Mouse (Mus musculus) frontal cortex, adult 2 months (tissue): ENCODE data around the gene Rasgrp4. TPM values are rescaled to one million over a fixed set of nuclear protein-coding genes. Genes with fewer than 3 reads are reported as not detected.
"Not testable (repeated sequence)": the region's sequence is repeated elsewhere in the genome, so short reads cannot be mapped to it uniquely, and the experiment has no call there.

ENCODE experiments used
- DNase-seq, 2 experiments: peaks; one replicate each; pipeline ENCODE4 v3.0.0; 2022; ENCODE audit warnings: low spot score in 1 of 2; ENCODE audit errors: extremely low spot score in 1 of 2
- polyA plus RNA-seq: library from polyadenylated mRNA; depleted of rRNA; stranded (reverse); fragments of >200 nt; gene quantifications from 2 replicates; pipeline ENCODE4 v1.2.3, GENCODE M21; 2012; rRNA removed

Rasgrp4 gene
- polyA plus RNA-seq, 1 experiment: 2.6 TPM

DNA sequence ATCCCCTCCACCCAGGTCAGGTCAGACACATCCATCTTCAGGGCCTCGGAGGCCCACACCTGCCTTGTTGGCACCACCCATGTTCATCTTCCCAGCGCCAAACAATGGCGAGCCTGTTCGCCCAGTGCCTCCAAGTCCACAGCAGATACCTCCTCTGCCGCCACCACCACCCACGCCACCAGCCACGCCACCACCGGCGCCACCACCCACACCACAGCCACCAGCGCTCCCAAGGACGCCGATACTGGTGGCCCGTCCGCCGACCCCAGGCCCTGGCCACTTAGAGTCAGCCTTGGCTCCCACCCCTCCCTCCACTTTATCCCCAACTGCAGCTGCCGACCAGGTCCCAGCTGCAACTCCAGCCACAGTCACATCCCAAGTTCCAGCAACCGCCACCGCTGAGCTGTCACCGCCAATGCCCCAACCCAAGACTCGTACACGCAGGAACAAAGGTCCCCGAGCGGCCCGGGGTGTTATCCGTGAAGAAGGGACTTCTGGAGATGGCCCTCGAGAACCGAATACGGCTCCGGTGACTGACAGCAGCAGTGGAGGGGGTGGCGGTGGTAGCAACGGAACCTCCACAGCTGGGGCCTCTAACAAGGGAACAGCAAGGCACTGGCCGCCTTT, 37.9 kb downstream of the Rasgrp4 start:
- DNase-seq: no peak

DNA sequence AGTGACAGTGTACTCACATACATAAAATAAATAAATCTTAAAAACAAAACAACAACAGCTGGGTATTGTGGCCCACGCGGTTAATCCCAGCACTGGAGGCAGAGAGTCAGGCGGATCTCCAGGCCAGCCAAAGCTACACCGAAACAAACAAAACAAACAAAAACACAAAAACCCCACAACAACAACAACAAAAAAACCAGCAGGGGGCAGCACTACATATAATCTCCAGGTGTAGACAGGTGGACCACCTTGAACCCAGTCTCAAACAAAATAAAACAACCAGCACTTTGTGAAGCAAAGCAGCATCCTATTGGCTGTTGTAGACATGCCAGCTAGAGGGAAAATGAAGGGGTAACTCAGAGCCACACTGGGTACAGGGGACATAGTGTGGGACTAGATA, 43.5 kb downstream of the Rasgrp4 start:
- no peak for DNase-seq

DNA sequence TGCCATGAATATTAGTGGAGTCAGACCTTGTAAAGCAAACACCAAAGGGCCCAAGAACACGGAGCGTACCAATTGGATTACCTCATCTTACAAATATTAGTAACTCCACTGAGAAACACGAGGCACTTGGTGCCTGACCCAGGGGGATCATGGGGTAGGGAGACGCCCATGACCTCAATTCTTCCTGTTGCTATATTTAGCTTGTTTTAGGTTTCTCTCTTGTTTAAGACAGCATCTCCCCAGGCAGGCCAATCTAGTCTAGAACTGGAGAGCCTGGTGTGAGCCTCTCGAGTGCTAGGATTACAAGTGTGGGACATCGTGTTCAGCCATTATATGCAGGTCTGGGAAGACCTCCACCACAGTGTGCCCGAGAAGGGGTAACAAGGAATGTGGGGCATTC, 44.7 kb downstream of the Rasgrp4 start:
- no peak for DNase-seq

DNA sequence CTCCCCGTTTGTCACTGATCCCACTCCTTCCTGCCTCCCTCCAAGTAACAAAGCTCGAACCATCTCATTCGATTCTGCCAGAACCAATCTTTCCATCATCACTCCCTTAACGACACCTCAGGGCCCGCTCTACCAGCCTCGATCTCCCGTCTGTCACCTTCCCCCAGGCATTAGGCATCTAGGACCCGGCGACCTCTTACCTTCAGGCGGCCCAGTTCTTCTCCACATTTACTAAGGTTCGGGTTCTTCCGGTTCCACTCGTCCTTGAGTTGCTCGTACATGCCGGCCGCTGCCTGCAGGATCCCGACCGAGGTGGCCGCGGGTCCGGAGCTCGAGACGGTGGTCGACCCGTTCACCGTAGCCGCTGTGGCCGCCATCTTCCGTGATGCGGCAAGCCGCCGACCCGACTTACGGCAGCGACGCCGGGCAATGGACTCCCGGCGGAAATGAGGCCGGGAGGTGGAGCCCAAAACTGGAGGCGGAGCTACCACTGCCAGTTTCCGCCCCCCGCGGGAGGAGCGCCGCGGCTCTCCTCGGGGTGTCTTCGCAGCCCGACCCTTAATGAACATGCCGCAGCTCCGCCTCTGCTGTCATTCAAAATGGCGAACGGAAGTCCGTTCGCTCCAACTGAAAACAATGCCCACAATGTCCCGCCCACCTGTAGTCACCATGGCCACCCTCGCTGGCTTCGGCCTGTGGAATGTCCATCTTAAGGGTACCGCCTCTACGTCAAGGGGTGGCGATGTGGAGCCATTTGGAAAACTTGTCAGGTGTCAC, 45.6 kb downstream of the Rasgrp4 start, which contains the start of gene Psmd8:
Gene Psmd8, minus strand, starts transcription at position 625 of the 777 bp plus-strand sequence.
- DNase-seq: peak; percentile 95

DNA sequence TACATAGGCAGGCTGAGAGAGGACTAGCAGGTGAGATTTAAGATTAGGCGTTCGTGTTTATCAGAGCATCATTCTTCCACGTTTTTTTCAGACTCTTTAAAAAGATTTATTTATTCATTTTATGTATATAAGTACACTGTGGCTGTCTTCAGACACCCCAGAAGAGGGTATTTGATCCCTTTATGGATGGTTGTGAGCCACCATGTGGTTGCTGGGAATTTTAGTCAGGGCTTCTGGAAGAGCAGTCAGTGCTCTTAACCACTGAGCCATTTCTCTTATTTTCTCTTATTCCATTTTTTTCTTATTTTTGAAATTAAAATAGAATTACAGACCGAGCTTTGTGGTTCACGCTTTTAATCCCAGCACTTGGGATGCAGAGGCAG, 46.2 kb downstream of the Rasgrp4 start:
- no peak for DNase-seq

DNA sequence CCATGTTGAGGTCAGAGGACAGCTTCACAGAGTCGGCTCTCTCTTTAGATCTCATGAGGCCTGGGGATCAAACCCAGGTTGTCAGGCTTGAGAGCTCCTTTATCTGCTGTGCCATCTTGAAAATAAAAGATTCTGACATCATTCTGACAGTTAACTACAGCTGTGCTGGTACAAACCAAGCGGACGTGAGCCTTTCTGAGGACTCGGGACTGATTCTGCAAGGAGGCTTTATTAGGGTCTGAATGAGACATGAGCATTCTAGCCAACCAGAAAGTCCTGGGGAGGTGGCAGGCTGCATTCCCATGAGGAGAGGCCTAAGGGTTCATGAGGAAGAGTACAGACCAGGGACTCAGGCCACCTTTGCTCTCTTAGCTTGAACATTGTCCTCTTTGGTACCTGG, 46.7 kb downstream of the Rasgrp4 start:
- not testable (repeated sequence) for DNase-seq

DNA sequence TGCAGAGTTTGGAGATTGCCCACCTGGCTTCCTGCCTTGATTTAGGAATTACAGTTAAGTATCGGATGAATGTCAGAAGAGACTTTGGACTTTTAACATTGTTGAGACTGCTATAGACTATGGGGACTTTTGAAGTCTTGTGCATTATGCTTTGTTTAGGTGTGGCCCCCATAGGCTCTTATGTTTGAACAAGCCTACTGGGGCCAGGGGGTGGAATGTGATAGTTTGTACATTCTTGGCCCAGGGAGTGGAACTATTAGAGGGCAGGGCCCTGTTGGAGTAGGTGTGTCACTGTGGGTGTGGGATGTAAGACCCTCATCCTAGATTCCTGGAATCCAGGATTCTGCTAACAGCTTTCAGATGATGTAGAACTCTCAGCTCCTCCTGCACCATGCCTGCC, 59.6 kb downstream of the Rasgrp4 start:
- not testable (repeated sequence) for DNase-seq

DNA sequence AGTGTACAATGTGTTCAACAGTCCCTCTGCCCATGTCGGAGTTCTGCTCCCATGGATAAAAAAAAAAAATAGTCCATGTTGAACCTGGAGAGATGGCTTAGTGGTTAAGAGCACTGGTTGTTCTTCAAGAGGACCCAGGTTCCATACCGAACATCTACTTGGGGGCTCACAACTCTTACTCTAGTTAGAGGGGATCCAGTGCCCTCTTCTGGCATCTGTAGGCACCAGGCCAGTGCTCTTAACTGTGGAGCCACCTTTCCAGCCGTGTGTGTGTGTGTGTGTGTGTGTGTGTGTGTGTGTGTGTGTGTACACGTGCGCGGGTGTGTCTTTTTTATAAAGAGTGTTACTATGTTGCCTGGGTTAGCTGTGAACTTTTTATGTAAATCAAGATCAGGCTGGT, 67.9 kb downstream of the Rasgrp4 start:
- DNase-seq: no peak

Other genes starting within 250 kb of the Rasgrp4 start
- gene Actn4, start 172.5 kb upstream of the Rasgrp4 start, polyA plus RNA-seq: 214 and 220 TPM in 2 replicates
- 311 and 352 TPM in 2 replicates for gene Eif3k, start 153.0 kb upstream of the Rasgrp4 start, polyA plus RNA-seq
- 3.1 and 3.8 TPM in 2 replicates for gene Map4k1, start 152.8 kb upstream of the Rasgrp4 start, polyA plus RNA-seq
- 10.1 and 12.2 TPM in 2 replicates for gene Ryr1, start 9.7 kb upstream of the Rasgrp4 start, polyA plus RNA-seq
- 56.8 and 65.5 TPM in 2 replicates for gene Fam98c, start 21.4 kb downstream of the Rasgrp4 start, polyA plus RNA-seq
- gene Ggn, start 35.4 kb downstream of the Rasgrp4 start, polyA plus RNA-seq: 0.65 and 0.78 TPM in 2 replicates
- gene Spred3, start 35.6 kb downstream of the Rasgrp4 start, polyA plus RNA-seq: 35.5 and 38.0 TPM in 2 replicates
- gene Psmd8, start 45.9 kb downstream of the Rasgrp4 start, polyA plus RNA-seq: 197 and 217 TPM in 2 replicates
- 4.9 and 6.2 TPM in 2 replicates for gene Catsperg1, start 79.2 kb downstream of the Rasgrp4 start, polyA plus RNA-seq
- gene Kcnk6, start 97.7 kb downstream of the Rasgrp4 start, polyA plus RNA-seq: 2.5 TPM in 2 replicates
- 61.8 and 66.5 TPM in 2 replicates for gene Yif1b, start 103.5 kb downstream of the Rasgrp4 start, polyA plus RNA-seq
- gene 2200002D01Rik, start 113.6 kb downstream of the Rasgrp4 start, polyA plus RNA-seq: 0.34 and 0.40 TPM in 2 replicates
- 20.3 and 21.4 TPM in 2 replicates for gene Spint2, start 147.1 kb downstream of the Rasgrp4 start, polyA plus RNA-seq
- 22.1 and 26.9 TPM in 2 replicates for gene Ppp1r14a, start 154.5 kb downstream of the Rasgrp4 start, polyA plus RNA-seq
- 90.5 and 91.9 TPM in 2 replicates for gene Dpf1, start 169.1 kb downstream of the Rasgrp4 start, polyA plus RNA-seq